Mouse (Mus musculus) lung, adult 2 months (tissue): ENCODE data around the gene Fyttd1. TPM values are rescaled to one million over a fixed set of nuclear protein-coding genes. Genes with fewer than 3 reads are reported as not detected.

Experiments
- DNase-seq: peaks from one replicate; pipeline ENCODE4 v3.0.0; 2022
- H3K4me1 ChIP-seq: fragments of 200-500 bp; 2 replicates; pipeline ENCODE4 v1.6.1; 2011; ENCODE audit warnings: low read length; ENCODE audit not compliant: control insufficient read depth, insufficient read depth
- H3K4me3 ChIP-seq: fragments of 200-500 bp; replicated peaks from 2 replicates; pipeline ENCODE3; 2011; ENCODE audit warnings: low read depth, mild to moderate bottlenecking, control low read depth, low read length; ENCODE audit errors: extremely low read depth
- CTCF ChIP-seq: fragments of 200-500 bp; IDR thresholded peaks from 2 replicates; pipeline ENCODE4 v1.5.1; 2011; ENCODE audit warnings: mild to moderate bottlenecking, low read length, control low read depth; ENCODE audit not compliant: insufficient read depth
- POLR2A ChIP-seq: fragments of 200-500 bp; IDR thresholded peaks from 2 replicates; pipeline ENCODE4 v1.6.1; 2011; ENCODE audit warnings: low read depth, mild to moderate bottlenecking, control low read depth, low read length, borderline replicate concordance; ENCODE audit errors: extremely low read depth
- WGBS: fragments of 180-500 bp; shearing (Covaris S2); methylation state at CpG from one replicate; pipeline ENCODE4 v1.1.7; 2018; 5-methylcytosine and 5-hydroxymethylcytosine counted together
- polyA plus RNA-seq: library from polyadenylated mRNA; depleted of rRNA; stranded (reverse); fragments of >200 nt; gene quantifications from 2 replicates; pipeline ENCODE4 v1.2.3, GENCODE M21; 2012

Gene Fyttd1
- polyA plus RNA-seq, 1 experiment: 8.9 TPM

GRCm38 (mm10) chr16:32876831-32877230, 469 bp upstream of the Fyttd1 start:
- peak overlapping the region; percentile 66 for H3K4me3 ChIP-seq
- DNase-seq: no peak
- 9% methylated on average over 9 of the region's 9 CpGs for WGBS
- H3K4me1 ChIP-seq: peaks cover 6% of the 10 kb centered on the region; the same call in 1 of the 2 replicates
- TF ChIP-seq CTCF: no peak

GRCm38 (mm10) chr16:32878157-32878598, 878 bp downstream of the Fyttd1 start:
- Histone ChIP-seq H3K4me1 (peaks cover 6% of the 10 kb centered on the region; the same call in 1 of the 2 replicates), H3K4me3 (peak overlapping the region; percentile 79)
- no peak for TF ChIP-seq CTCF
- 1% methylated on average over 34 of the region's 34 CpGs for WGBS
- no peak for DNase-seq

GRCm38 (mm10) chr16:32878972-32879926, 1.9 kb downstream of the Fyttd1 start:
- no peak overlapping the region for H3K4me3 ChIP-seq
- no peak for DNase-seq
- TF ChIP-seq POLR2A: no peak
- peaks cover 6% of the 10 kb centered on the region; the same call in 1 of the 2 replicates for H3K4me1 ChIP-seq
- WGBS: 77% methylated on average over 14 of the region's 14 CpGs

- H3K4me1 ChIP-seq: peaks cover 6% of the 10 kb centered on the region; the same call in 1 of the 2 replicates
- DNase-seq: no peak
- TF ChIP-seq CTCF: no peak
- no peak for TF ChIP-seq POLR2A
- H3K4me3 ChIP-seq: no peak overlapping the region
- 79% methylated on average over 7 of the region's 7 CpGs for WGBS
These were observed 4.2 kb downstream of the Fyttd1 start for GRCm38 (mm10) chr16:32881538-32881937.

GRCm38 (mm10) chr16:32887996-32888395, 10.7 kb downstream of the Fyttd1 start:
- Histone ChIP-seq H3K4me1 (no peaks in the 10 kb centered on the region), H3K4me3 (no peak overlapping the region)
- no peak for DNase-seq
- 88% methylated on average over 7 of the region's 7 CpGs for WGBS
- no peak for TF ChIP-seq POLR2A
- TF ChIP-seq CTCF: peak; percentile 44; the same call in 1 of the 2 replicates

GRCm38 (mm10) chr16:32889881-32890280, 12.6 kb downstream of the Fyttd1 start:
- TF ChIP-seq CTCF (no peak), POLR2A (no peak)
- Histone ChIP-seq H3K4me1 (no peaks in the 10 kb centered on the region), H3K4me3 (no peak overlapping the region)
- DNase-seq: no peak
- WGBS: 54% methylated on average over 2 of the region's 2 CpGs

- DNase-seq: no peak
- Histone ChIP-seq H3K4me3 (no peak overlapping the region), H3K4me1 (no peaks in the 10 kb centered on the region)
- TF ChIP-seq POLR2A (no peak), CTCF (no peak)
These were observed 18.8 kb downstream of the Fyttd1 start for GRCm38 (mm10) chr16:32896126-32896525.

GRCm38 (mm10) chr16:32901360-32902050, 24.2 kb downstream of the Fyttd1 start:
- Histone ChIP-seq H3K4me1 (no peaks in the 10 kb centered on the region), H3K4me3 (no peak overlapping the region)
- no peak for DNase-seq
- WGBS: 82% methylated on average over 2 of the region's 2 CpGs
- TF ChIP-seq CTCF (no peak), POLR2A (no peak)

- no peak for DNase-seq
- Histone ChIP-seq H3K4me3 (no peak overlapping the region), H3K4me1 (no peaks in the 10 kb centered on the region)
- WGBS: 65% methylated on average over 3 of the region's 3 CpGs
- no peak for TF ChIP-seq POLR2A
- TF ChIP-seq CTCF: no peak
These were observed 24.7 kb downstream of the Fyttd1 start for GRCm38 (mm10) chr16:32902051-32902428.

GRCm38 (mm10) chr16:32906186-32906585, 28.9 kb downstream of the Fyttd1 start:
- WGBS: 76% methylated on average over 2 of the region's 2 CpGs
- TF ChIP-seq POLR2A (no peak), CTCF (no peak)

GRCm38 (mm10) chr16:32906727-32907126, 29.4 kb downstream of the Fyttd1 start:
- TF ChIP-seq CTCF (no peak), POLR2A (no peak)
- 67% methylated on average over 8 of the region's 8 CpGs for WGBS

More at GRCm38 (mm10) chr16:32906186-32906585, 28.9 kb downstream of the Fyttd1 start:
- 0 out of 2 replicates have a peak, but pooled peaks cover 2% of the 10 kb centered on the region for H3K4me1 ChIP-seq
- no peak for DNase-seq
- no peak overlapping the region for H3K4me3 ChIP-seq

More at GRCm38 (mm10) chr16:32906727-32907126, 29.4 kb downstream of the Fyttd1 start:
- Histone ChIP-seq H3K4me1 (0 out of 2 replicates have a peak, but pooled peaks cover 2% of the 10 kb centered on the region), H3K4me3 (no peak overlapping the region)
- DNase-seq: no peak
